Mouse (Mus musculus): ENCODE data around the gene Kpna2. TPM values are rescaled to one million over a fixed set of nuclear protein-coding genes. Genes with fewer than 3 reads are reported as not detected.

Kpna2 gene
- polyA plus RNA-seq, 1 experiment from 2014 or later = 444 TPM

- no peaks in the 10 kb centered on the region for H3K27me3 ChIP-seq
- no peak overlapping the region for H3K9ac ChIP-seq
- no peaks in the 10 kb centered on the region for H3K36me3 ChIP-seq
- H3K4me2 ChIP-seq (replicated peaks) = no peak overlapping the region
- no peak overlapping the region for H3K27ac ChIP-seq
- no peak overlapping the region for H3K4me3 ChIP-seq
- H3K4me1 ChIP-seq = no peaks in the 10 kb centered on the region
- no peak for ATAC-seq (ENCODE audit: insufficient number of reproducible peaks, insufficient read depth, low FRiP score, low TSS enrichment)
- 57% methylated on average over 8 of the region's 8 CpGs for WGBS
- no peaks in the 10 kb centered on the region for H3K9me3 ChIP-seq
Observed at GRCm38 (mm10) chr11:106954566-106954965, 44.8 kb downstream of the Kpna2 start.

DNA sequence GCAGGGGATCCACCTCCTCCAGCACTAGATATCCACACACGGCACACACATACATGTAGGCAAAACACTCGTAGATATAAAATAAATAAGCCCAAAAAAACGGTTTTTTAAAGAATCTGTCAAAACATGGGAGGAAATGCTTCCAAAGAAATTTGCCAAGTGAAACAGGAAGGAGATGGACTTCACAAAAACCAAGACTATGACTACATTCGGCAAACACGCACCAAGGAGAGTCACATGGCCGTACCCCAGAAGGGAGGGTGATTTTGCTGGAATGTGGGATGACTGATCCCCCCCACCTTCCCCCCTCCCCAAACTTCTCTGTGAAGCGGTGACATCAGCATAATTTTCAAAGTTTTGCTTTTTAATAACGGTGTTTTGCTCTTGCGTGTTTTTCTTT, 45.2 kb downstream of the Kpna2 start:
- Histone ChIP-seq H3K4me3 (no peak overlapping the region), H3K27ac (no peak overlapping the region), H3K4me2 (replicated peaks) (no peak overlapping the region), H3K36me3 (no peaks in the 10 kb centered on the region), H3K4me1 (no peaks in the 10 kb centered on the region), H3K9me3 (no peaks in the 10 kb centered on the region), H3K9ac (no peak overlapping the region), H3K27me3 (no peaks in the 10 kb centered on the region)
- 75% methylated on average over 9 of the region's 9 CpGs for WGBS
- ATAC-seq (ENCODE audit: insufficient number of reproducible peaks, insufficient read depth, low FRiP score, low TSS enrichment) = no peak

Other genes starting within 250 kb of the Kpna2 start
- 28.9 and 30.5 TPM in 2 replicates for gene Pecam1, start 248.9 kb downstream of the Kpna2 start, polyA plus RNA-seq (2016; fragmentation: Nextera tagmentation; extraction: Ambion mirVana)
- 1.4 TPM in 2 replicates for gene Milr1, start 248.3 kb downstream of the Kpna2 start, polyA plus RNA-seq (2016; fragmentation: Nextera tagmentation; extraction: Ambion mirVana)
- 14.3 and 15.2 TPM in 2 replicates for gene Polg2, start 220.0 kb downstream of the Kpna2 start, polyA plus RNA-seq (2016; fragmentation: Nextera tagmentation; extraction: Ambion mirVana)
- gene Ddx5, start 210.4 kb downstream of the Kpna2 start, polyA plus RNA-seq (2016; fragmentation: Nextera tagmentation; extraction: Ambion mirVana) = 390 and 406 TPM in 2 replicates
- 28.1 and 30.2 TPM in 2 replicates for gene Cep95, start 210.3 kb downstream of the Kpna2 start, polyA plus RNA-seq (2016; fragmentation: Nextera tagmentation; extraction: Ambion mirVana)
- 16.5 and 18.0 TPM in 2 replicates for gene Smurf2, start 78.8 kb downstream of the Kpna2 start, polyA plus RNA-seq (2016; fragmentation: Nextera tagmentation; extraction: Ambion mirVana)
- 1.6 and 2.3 TPM in 2 replicates for gene 1810010H24Rik, start 26.1 kb upstream of the Kpna2 start, polyA plus RNA-seq (2016; fragmentation: Nextera tagmentation; extraction: Ambion mirVana)
- gene Bptf, start 132.6 kb upstream of the Kpna2 start, polyA plus RNA-seq (2016; fragmentation: Nextera tagmentation; extraction: Ambion mirVana) = 39.4 and 41.4 TPM in 2 replicates
- 65.2 and 69.5 TPM in 2 replicates for gene Nol11, start 189.8 kb upstream of the Kpna2 start, polyA plus RNA-seq (2016; fragmentation: Nextera tagmentation; extraction: Ambion mirVana)